Mouse (Mus musculus) forebrain, embryonic 16.5 days (tissue): ENCODE measurements at regions not wholly inside any gene's neighbourhood (a gene's known extent, or its start where the extent isn't known, plus 50 kb on each side); places are given as distances from the start of the nearest gene placed in this dataset.

Experiments
- ATAC-seq: fragments of 200-750 bp; cut with Nextera tagmentation; 2 replicates; pipeline ENCODE4 v1.8.0; 2017; ENCODE audit warnings: mild to moderate bottlenecking, moderate library complexity
- H3K27ac ChIP-seq: fragments of 300-500 bp; sonication (generic); 2 replicates; pipeline ENCODE4 v1.5.1; 2014; ENCODE audit warnings: low read length, control low read depth
- H3K27me3 ChIP-seq: fragments of 300-500 bp; sonication (generic); replicated peaks from 2 replicates; pipeline ENCODE4 v1.6.1; 2014; ENCODE audit warnings: low read length; ENCODE audit not compliant: control insufficient read depth, insufficient read depth
- H3K36me3 ChIP-seq: fragments of 300-500 bp; sonication (generic); 2 replicates; pipeline ENCODE4 v1.6.1; 2014; ENCODE audit not compliant: control insufficient read depth, insufficient read depth
- H3K4me1 ChIP-seq: fragments of 300-500 bp; sonication (generic); replicated peaks from 2 replicates; pipeline ENCODE4 v1.6.1; 2014; ENCODE audit warnings: low read length; ENCODE audit not compliant: control insufficient read depth, insufficient read depth
- H3K4me2 ChIP-seq: fragments of 300-500 bp; sonication (generic); 2 replicates; pipeline ENCODE4 v1.6.1; 2014; ENCODE audit warnings: mild to moderate bottlenecking, low read length, control low read depth
- H3K4me3 ChIP-seq: fragments of 300-500 bp; sonication (generic); replicated peaks from 2 replicates; pipeline ENCODE4 v1.5.1; 2014; ENCODE audit warnings: mild to moderate bottlenecking, low read length, control low read depth
- H3K9ac ChIP-seq: fragments of 300-500 bp; sonication (generic); replicated peaks from 2 replicates; pipeline ENCODE4 v1.6.1; 2014; ENCODE audit warnings: low read depth, low read length, control low read depth
- H3K9me3 ChIP-seq: fragments of 300-500 bp; sonication (generic); 2 replicates; pipeline ENCODE4 v1.6.1; 2016; ENCODE audit warnings: low read length; ENCODE audit not compliant: control insufficient read depth
- WGBS: fragments of 180-500 bp; shearing (Covaris S2); extraction: QIAGEN DNeasy Blood & Tissue Kit; methylation state at CpG from one replicate; pipeline ENCODE4 v1.1.7; 2014; 5-methylcytosine and 5-hydroxymethylcytosine counted together

DNA sequence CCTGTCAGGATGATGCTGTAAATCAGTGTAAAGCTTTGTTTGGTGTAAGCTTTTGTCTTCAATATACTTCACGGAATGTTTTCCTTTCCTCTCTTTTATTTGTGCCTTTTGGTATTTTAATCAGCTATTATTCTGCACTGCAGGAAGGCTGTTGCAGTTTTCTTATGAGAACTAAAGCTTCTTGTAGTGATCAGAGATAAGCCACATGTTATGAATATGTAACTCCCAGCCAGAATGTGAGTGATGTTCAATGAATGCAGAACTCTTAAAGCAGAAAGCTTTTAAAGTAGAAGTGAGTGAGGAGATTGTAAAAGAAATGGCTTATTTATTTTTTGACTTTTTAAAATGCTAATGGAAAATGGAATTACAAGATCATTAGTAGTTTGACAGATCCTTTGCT, 78.5 kb upstream of the Pom121l12 start:
- Histone ChIP-seq H3K27me3 (no peaks in the 10 kb centered on the region), H3K9me3 (no peaks in the 10 kb centered on the region), H3K27ac (no peak overlapping the region), H3K4me3 (no peak overlapping the region), H3K9ac (no peak overlapping the region), H3K4me2 (no peak overlapping the region), H3K4me1 (no peaks in the 10 kb centered on the region), H3K36me3 (no peaks in the 10 kb centered on the region)
- 13% methylated on average over 1 of the region's 1 CpGs for WGBS
- 0 out of 2 replicates have a peak, but pooled peaks have one; percentile 45 for ATAC-seq

DNA sequence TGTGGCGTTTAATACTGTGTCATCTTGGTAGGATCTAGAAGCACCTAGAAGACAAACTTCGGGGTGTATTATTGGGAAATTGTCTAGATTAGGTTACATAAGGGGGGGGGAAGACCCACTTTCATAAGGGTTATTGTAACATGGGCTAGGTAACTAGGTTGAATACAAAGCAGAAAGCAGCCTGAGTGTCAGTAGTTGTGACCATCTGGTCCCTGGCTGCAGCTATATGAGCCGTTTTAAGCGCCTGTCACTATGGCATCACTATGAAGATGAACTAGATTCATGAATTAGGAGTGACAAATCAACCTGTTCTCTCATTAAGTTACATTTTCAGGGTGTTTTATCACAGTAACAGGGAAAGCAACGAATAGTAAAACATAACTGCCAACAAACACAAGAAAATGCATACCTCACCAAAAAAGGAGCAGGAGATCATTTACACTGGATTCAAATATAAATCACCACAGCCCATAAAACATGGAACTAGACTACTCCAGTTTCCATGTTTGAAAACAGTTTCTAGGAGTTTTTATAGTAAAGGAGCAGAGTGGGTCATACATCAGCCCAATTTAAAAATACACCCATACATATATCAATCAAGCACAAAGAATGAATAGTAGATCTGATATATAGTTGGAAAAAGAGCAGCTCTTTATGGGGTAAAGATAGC, 77.2 kb upstream of the Pom121l12 start:
- Histone ChIP-seq H3K9ac (no peak overlapping the region), H3K4me1 (no peaks in the 10 kb centered on the region), H3K36me3 (no peaks in the 10 kb centered on the region), H3K4me3 (no peak overlapping the region), H3K27ac (no peak overlapping the region), H3K27me3 (no peaks in the 10 kb centered on the region), H3K9me3 (no peaks in the 10 kb centered on the region), H3K4me2 (no peak overlapping the region)
- ATAC-seq = no peak
- WGBS = 86% methylated on average over 5 of the region's 5 CpGs
